Comparison of ENCODE assay signal across 1 mouse cellular context in genomic region chr10:80822528-80822927, GRCm38 (mm10).
TF ChIP-seq lines count a peak whose summit lies in the region.

No protein-coding gene starts in this region.

TF ChIP-seq in MEL, 35 proteins besides CTCF, POLR2A, EP300 and RAD21:
- TF ChIP-seq CHD2 (IDR thresholded peaks at IDR 0.05; ENCODE audit: low read length): no peak
- no peak for TF ChIP-seq ETS1 (IDR thresholded peaks at IDR 0.05; ENCODE audit: low read depth, low read length)
- TF ChIP-seq NRF1 (IDR thresholded peaks at IDR 0.05; ENCODE audit: insufficient read depth, low read depth, low read length, poor library complexity, severe bottlenecking): no peak
- no peak for TF ChIP-seq UBTF (IDR thresholded peaks at IDR 0.05; ENCODE audit: borderline replicate concordance, insufficient read depth, low read depth, low read length)
- no peak for TF ChIP-seq JUND (IDR thresholded peaks at IDR 0.05; ENCODE audit: low read depth, low read length)
- no peak for TF ChIP-seq ZC3H11A (IDR thresholded peaks at IDR 0.05; ENCODE audit: low read depth, low read length)
- TF ChIP-seq MAZ (IDR thresholded peaks at IDR 0.05; ENCODE audit: low read depth, low read length): no peak
- TF ChIP-seq MAFK (IDR thresholded peaks at IDR 0.05; ENCODE audit: borderline replicate concordance, low read depth, low read length): no peak
- TF ChIP-seq TCF12 (IDR thresholded peaks at IDR 0.05; ENCODE audit: low read depth, low read length): no peak
- TF ChIP-seq GATA1 (IDR thresholded peaks at IDR 0.05; ENCODE audit: low read depth, low read length): no peak
- TF ChIP-seq GABPA (IDR thresholded peaks at IDR 0.05; ENCODE audit: low read depth, low read length): no peak
- TF ChIP-seq USF1 (IDR thresholded peaks at IDR 0.05; ENCODE audit: low read depth, low read length): no peak
- no peak for TF ChIP-seq E2F4 (IDR thresholded peaks at IDR 0.05; ENCODE audit: borderline replicate concordance, low read depth, low read length)
- no peak for TF ChIP-seq MEF2A (IDR thresholded peaks at IDR 0.05; ENCODE audit: extremely low read depth, insufficient replicate concordance, low read depth, low read length, poor library complexity, severe bottlenecking)
